Mouse (Mus musculus) spleen, postnatal 36 days (tissue): ENCODE results near the gene Pgm3.

Experiments
- DNase-seq, 2 experiments: peaks; one replicate each; pipeline ENCODE4 v3.0.0; 2022; ENCODE audit warnings: low spot score in 2 of 2, mixed read lengths in 1 of 2

Gene Pgm3

DNA sequence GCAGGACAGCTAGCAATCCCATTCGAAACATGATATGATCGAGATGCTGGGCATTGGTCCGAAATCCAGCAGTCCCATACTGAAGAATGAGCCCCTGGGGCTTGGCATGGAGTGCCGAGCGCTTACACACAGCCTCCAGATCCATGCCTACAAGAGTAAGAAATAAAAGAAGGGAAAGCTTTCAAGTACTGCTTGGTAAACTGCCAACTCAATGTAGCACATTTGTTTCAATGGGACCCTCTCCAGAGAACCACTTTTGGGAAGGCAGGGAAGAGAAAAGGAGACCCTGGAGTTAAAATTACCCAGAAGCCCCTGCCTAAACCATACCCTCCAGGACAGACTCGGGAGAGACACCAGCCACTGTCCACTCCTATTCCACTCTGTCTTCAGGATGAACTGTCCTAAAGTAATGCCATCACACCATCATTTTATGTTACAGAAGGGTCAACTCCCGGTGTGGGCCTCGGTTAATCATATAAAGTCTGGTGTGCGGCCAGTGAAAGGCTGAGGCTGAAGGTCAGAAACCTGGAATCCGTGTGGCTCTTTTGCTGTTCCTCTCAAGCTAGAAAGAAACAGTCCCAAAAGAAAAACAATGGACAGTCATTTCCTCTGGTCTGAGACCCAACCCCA is 1.3 kb downstream of the Pgm3 start:
- DNase-seq: no peak

GRCm38 (mm10) chr9:86569314-86569910 is 2.2 kb downstream of the Pgm3 start:
- DNase-seq: no peak

DNA sequence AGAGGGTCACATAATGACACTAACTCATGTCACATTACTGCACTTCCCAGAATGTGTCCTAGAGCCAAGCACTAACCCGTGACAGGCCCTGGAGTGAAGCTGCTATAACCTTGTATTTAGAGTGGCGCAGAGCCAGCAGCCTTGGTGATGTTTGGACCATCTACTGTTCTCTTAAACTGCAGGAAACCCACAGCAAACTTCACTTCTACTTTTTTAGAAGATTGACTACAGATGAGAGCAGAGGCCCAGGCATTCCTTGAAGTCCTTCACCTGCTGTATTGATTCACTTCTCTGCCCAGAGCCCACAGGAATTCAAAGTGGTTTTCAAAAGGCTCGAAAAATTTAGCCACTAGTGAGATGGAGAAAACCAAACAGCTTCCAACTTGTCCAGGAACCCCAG is 11.1 kb downstream of the Pgm3 start:
- no peak for DNase-seq

DNA sequence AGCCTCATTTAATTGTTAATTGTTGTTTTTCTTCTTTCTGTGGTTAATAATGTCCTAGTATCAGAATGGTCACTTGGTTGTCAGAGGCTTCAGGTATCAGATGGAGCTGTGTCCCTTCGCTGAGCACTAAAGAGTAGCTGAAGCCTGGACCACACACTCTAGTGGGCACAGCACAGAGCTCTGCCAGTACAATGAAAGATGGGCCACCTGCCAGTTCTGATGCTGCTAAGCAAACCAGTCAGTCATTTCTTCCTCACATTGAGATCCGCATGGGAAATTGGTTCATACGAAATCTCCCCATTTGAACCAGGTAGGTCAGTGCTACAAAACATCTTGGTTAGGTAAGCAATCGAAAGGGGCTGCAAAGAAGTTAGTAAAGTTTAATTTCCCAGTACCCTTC is 17.0 kb downstream of the Pgm3 start:
- no peak for DNase-seq

GRCm38 (mm10) chr9:86553886-86554285 is 17.8 kb downstream of the Pgm3 start:
- no peak for DNase-seq

- DNase-seq: no peak
Measured at GRCm38 (mm10) chr9:86550717-86551116, 20.9 kb downstream of the Pgm3 start.

GRCm38 (mm10) chr9:86549637-86550162 is 21.9 kb downstream of the Pgm3 start:
- no peak for DNase-seq

- DNase-seq: no peak
Measured at GRCm38 (mm10) chr9:86544559-86544958, 27.1 kb downstream of the Pgm3 start.

GRCm38 (mm10) chr9:86543451-86543850 is 28.2 kb downstream of the Pgm3 start:
- DNase-seq: no peak

GRCm38 (mm10) chr9:86534071-86534470 is 37.6 kb downstream of the Pgm3 start:
- DNase-seq: no peak

GRCm38 (mm10) chr9:86525600-86525999 is 46.0 kb downstream of the Pgm3 start:
- no peak for DNase-seq

GRCm38 (mm10) chr9:86522335-86522734 is 49.3 kb downstream of the Pgm3 start:
- no peak for DNase-seq

- no peak for DNase-seq
Measured at GRCm38 (mm10) chr9:86514798-86515197, 56.8 kb downstream of the Pgm3 start.

DNA sequence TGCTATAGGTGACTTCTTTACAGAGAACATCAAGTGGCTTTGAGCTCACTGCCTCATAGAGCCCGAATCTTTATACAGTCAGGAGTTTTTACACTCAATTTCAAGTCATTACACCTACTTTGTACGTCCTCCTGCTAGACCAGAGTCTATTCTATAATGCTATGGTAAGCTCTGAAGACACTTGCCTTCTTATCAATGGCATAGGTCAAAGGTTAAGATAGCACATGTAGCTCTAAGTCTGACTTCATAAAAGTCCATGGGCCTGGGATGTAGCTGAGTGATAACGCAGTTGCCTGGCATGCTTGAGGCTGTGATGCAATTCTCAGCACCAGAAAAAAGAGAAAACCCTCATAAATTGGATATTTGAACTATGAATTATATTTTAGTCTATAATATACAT is 57.3 kb downstream of the Pgm3 start:
- DNase-seq: no peak

DNA sequence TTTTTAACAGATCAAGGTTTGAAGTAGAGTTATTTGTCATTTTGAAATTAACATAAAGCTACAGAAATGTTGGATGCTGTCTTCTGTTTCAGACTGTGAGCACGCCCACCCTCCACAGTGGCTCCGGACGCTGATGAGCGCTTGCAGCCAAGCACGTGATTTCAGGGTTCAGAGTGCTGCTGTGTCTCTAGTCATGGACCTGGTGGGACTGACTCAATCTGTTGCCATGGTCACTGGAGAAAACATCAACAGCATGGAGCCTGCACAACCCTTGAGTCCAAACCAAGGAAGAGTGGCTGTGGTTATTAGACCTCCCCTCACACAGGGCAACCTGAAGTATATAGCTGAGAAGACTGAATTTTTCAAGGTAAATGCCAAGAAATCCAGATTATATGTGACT is 57.9 kb downstream of the Pgm3 start:
- DNase-seq: no peak

DNA sequence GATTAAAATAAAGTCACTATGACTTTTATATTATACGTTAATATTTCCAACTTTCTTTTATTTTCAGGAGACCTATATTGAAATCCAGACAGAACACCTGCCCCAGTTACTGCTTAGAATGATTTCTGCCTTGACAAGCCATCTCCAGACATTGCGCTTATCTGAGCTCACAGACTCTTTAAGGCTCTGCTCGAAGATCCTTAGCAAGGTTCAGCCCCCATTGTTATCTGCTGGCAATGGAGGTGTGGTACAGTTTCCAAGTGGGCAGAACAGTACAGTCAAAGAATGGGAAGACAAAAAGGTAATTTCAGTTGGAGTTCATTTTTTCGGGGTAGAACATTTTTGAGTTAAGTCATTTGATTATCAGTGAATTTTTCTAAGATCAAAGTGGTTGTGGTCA is 64.2 kb downstream of the Pgm3 start:
- DNase-seq: peak in 1 of 2 experiments; percentile 1
